Mouse (Mus musculus) G1E (cell line): ENCODE data around the gene Actl9.

Source experiments
- CTCF ChIP-seq: IDR thresholded peaks from 2 replicates; pipeline ENCODE4 v1.5.1; 2012; ENCODE audit warnings: low read depth, low read length, inconsistent platforms, mixed read lengths
- GATA1 ChIP-seq: IDR thresholded peaks from 2 replicates; pipeline ENCODE4 v1.6.1; 2012; ENCODE audit warnings: borderline replicate concordance, low read length, inconsistent platforms, mixed read lengths
- GATA2 ChIP-seq: IDR thresholded peaks from 2 replicates; pipeline ENCODE4 v1.6.1; 2012; ENCODE audit warnings: low read depth, low read length, inconsistent platforms, borderline replicate concordance
- POLR2AphosphoS5 ChIP-seq: IDR thresholded peaks from 2 replicates; pipeline ENCODE4 v1.6.1; 2012; ENCODE audit warnings: low read depth, low read length, inconsistent platforms; ENCODE audit not compliant: insufficient replicate concordance
- TAL1 ChIP-seq: conservative IDR thresholded peaks from 2 replicates; pipeline ENCODE4 v1.6.1; 2012; ENCODE audit warnings: low read depth, low read length, inconsistent platforms, mixed read lengths

DNA sequence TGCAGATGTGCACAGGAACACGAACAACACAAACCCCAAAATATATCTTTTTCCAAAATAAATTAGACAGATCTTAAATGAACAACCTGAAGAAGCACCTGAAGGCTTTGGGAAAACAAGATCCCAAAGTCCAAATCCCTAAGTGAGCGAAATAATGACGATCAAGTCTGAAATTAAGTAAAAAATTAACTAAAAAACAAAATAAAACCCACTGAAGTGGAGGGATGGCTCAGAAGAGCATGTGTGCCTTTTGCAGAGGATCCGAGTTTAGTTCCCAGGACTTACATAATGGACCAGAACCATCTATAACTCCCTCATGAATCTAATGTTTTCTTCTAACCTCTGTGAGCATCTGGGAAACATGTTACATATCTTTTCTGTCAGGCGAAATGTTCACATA is 40.4 kb upstream of the Actl9 start:
- TF ChIP-seq CTCF (no peak), POLR2AphosphoS5 (no peak), GATA1 (no peak), TAL1 (no peak), GATA2 (no peak)
